Mouse (Mus musculus): ENCODE measurements at regions not wholly inside any gene's neighbourhood (a gene's known extent, or its start where the extent isn't known, plus 50 kb on each side); places are given as distances from the start of the nearest gene placed in this dataset.

DNA sequence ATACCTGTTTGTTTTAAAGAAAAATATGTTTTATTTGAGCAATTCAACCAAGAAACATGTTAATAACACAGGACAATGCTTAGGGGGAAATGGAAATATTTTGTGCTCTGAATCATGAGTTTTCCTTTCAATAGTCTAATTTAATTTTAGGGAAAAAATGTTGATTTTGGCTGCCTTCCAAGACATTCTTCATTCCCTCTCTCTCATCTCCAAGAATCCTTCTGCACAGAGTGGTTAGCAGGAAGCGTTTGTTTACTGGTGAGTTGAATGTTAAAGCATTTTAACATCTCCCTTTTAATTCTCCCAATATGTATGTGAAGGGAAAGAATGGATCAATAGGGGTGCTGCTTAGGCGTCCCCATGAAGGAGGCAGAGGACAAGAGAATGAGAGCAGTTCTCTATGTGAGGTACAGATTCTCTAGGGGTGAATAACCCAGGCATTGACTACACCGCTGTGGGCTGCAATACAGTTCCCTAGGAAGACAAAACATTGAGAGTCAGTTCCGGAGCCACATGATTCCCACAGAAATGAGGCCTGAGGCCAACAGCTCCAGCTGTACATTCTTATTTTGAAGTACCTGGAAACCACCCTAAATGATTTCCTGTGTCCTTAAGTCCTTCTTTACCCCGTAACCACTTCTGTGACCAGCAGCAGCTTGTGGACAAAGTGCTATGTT is 512.7 kb downstream of the Rfpl4b start:
- intact Hi-C loops (cut with DNase I), result no loop called here
- no peak for DNase-seq (ENCODE audit: low spot score in 2 of 2)

DNA sequence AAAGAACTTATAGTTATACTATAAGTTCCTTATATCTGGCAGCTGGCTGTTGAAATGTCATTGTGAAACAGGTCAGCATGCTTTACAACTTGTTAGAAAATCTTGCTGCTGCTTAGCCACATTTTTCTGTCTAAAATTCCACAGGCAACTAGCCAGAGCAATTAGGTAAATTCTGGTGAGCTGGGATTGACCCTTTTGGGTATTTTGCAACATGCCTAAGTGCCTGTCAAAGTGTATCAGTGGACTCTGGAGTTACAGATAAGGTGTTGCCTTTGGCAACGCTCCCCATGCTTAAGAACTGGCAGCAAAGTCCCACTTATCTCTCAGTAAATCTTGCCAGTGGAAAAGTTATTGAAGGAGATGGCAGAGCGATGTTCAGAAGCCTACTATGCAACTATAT is 525.9 kb downstream of the Rfpl4b start:
- DNase-seq (ENCODE audit: low spot score in 2 of 2), result no peak
- intact Hi-C loops (cut with DNase I), result no loop called here

DNA sequence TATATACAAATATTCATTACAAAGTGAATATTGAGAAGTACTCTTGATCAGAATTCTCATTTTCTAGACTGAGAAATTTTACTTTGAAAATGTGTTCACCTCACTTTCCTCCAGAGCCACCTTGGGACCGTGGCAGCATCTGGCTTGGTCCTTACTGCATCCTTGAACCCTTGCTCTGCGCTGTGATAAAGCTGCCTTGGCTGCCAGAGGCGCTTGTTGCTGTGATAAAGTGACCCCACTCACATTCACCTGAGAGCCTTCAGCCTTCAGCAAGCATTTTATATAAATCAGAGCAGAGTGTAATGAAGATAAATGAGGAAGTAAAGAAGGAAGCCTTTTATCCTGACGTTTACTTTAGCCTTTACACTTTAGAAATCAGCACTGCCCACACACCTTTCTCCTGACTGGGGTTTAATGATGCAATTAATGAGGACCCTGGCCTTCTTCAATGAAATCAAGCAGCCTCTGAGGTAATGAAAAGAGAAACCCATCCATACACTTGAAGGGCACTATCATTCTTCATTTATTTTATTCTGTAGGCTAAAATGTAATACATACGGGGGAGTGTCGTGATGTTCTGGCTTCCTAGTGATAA is 532.8 kb downstream of the Rfpl4b start:
- DNase-seq (ENCODE audit: low spot score in 2 of 2), result no peak
- intact Hi-C loops (cut with DNase I), result no loop called here

DNA sequence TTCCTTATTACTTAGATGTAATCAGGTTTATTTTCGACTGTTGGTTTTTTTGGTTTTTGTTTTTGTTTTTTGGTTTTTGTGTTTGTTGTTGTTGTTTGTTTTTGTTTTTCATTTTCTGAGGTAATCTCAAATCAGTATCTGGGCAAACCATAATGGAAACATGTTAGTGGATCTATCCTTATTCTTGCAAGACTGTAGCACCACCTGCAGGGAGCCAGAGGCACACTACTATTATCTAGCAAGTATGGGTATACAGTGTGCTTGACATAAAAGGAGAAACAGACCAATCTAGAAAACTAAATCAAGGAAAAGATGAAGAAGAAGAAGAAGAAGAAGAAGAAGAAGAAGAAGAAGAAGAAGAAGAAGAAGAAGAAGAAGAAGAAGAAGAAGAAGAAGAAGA is 552.4 kb downstream of the Rfpl4b start:
- intact Hi-C loops (cut with DNase I), result no loop called here
- no peak for DNase-seq (ENCODE audit: low spot score in 2 of 2)

DNA sequence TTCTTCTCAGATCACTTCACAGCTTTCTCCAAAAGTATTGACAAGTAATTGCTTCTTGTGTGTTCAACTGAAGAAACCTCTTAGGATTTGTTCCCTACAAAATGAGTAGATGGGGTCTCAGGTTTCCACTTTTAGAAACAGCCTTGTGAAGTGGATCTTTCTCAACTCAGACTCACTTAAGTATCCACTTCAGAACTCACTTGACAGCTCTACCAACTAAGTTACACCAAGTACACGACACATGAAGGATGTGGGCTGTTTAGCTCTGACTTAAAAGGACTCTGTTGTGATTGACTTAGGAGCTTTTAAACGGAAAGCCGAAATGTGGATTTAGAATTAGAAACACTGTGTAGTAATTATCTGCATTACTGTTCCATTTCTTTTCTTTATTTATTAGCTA is 556.0 kb downstream of the Rfpl4b start:
- DNase-seq (ENCODE audit: low spot score in 2 of 2), result no peak
- intact Hi-C loops (cut with DNase I), result no loop called here

DNA sequence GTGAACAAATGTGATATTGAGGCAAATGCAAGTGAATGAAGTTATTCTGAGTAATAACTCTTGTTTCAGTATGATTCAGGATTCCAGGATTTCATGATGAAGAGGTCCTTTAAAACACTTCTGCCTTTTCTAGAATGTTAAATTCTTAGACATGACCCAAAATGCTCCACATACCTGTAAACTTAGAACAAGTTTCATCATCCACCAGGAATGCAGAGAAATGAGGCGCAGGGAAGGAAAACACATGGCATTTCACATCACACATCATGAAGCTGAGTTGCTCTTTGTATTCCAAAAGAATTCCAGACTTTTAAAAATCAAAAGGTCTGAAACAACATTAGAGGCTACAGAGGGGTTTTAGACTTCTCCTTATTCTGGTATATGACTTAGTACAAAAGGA is 574.8 kb downstream of the Rfpl4b start:
- no peak for DNase-seq (ENCODE audit: low spot score in 2 of 2)
- intact Hi-C loops (cut with DNase I), result no loop called here

All from left cerebral cortex, postnatal 25 days (tissue).